Mouse (Mus musculus) liver, adult 2 months (tissue): ENCODE results near the gene Ppp2r3d. TPM values are rescaled to one million over a fixed set of nuclear protein-coding genes. Genes with fewer than 3 reads are reported as not detected.
A peak's percentile ranks its signal among the peaks of the same experiment; 100 is the strongest.
"Not testable (repeated sequence)": the region's sequence is repeated elsewhere in the genome, so short reads cannot be mapped to it uniquely, and the experiment has no call there.

Source experiments
- DNase-seq: peaks from one replicate; pipeline ENCODE4 v3.0.0-alpha.2; 2011; ENCODE audit warnings: low read depth, low spot score; ENCODE audit errors: extremely low read depth
- H3K27ac ChIP-seq: fragments of 200-500 bp; replicated peaks from 2 replicates; pipeline ENCODE4 v1.5.1; 2012; ENCODE audit warnings: low read depth, mild to moderate bottlenecking, control low read depth, inconsistent platforms, low read length; ENCODE audit not compliant: insufficient read depth
- H3K27me3 ChIP-seq: fragments of 200-500 bp; 2 replicates; pipeline ENCODE4 v1.6.1; 2012; ENCODE audit warnings: mild to moderate bottlenecking, moderate library complexity, low read length, inconsistent platforms; ENCODE audit not compliant: control insufficient read depth, insufficient read depth
- H3K36me3 ChIP-seq: fragments of 200-500 bp; 2 replicates; pipeline ENCODE4 v1.6.1; 2012; ENCODE audit warnings: low read length, inconsistent platforms; ENCODE audit not compliant: control insufficient read depth, insufficient read depth
- H3K4me1 ChIP-seq: fragments of 200-500 bp; 2 replicates; pipeline ENCODE4 v1.6.1; 2011; ENCODE audit warnings: low read length; ENCODE audit not compliant: control insufficient read depth, insufficient read depth
- H3K4me3 ChIP-seq: fragments of 200-500 bp; 2 replicates; pipeline ENCODE4 v1.5.1; 2011; ENCODE audit warnings: low read depth, mild to moderate bottlenecking, control low read depth, low read length, moderate library complexity; ENCODE audit not compliant: insufficient read depth
- H3K79me2 ChIP-seq: fragments of 200-500 bp; 2 replicates; pipeline ENCODE4 v1.6.1; 2012; ENCODE audit warnings: inconsistent platforms, mild to moderate bottlenecking, low read length, moderate library complexity; ENCODE audit not compliant: control insufficient read depth, insufficient read depth
- H3K9ac ChIP-seq: fragments of 200-500 bp; 2 replicates; pipeline ENCODE4 v1.6.1; 2012; ENCODE audit warnings: low read depth, mild to moderate bottlenecking, control low read depth, inconsistent platforms, low read length
- CTCF ChIP-seq: fragments of 200-500 bp; IDR thresholded peaks from 2 replicates; pipeline ENCODE4 v1.5.1; 2011; ENCODE audit warnings: low read depth, low read length, control low read depth
- POLR2A ChIP-seq: fragments of 200-500 bp; IDR thresholded peaks from 2 replicates; pipeline ENCODE4 v1.6.1; 2011; ENCODE audit warnings: low read length, control low read depth; ENCODE audit not compliant: insufficient read depth; ENCODE audit errors: extremely low read depth
- WGBS: fragments of 180-500 bp; shearing (Covaris S2); methylation state at CpG from one replicate; pipeline ENCODE4 v1.1.7; 2018; 5-methylcytosine and 5-hydroxymethylcytosine counted together
- polyA plus RNA-seq: library from polyadenylated mRNA; depleted of rRNA; stranded (reverse); fragments of >200 nt; gene quantifications from 2 replicates; pipeline ENCODE4 v1.2.3, GENCODE M21; 2012; rRNA removed
- total RNA-seq: library from RNA; depleted of rRNA; stranded (reverse); fragments of >200 nt; gene quantifications from 2 replicates; pipeline ENCODE4 v1.2.3, GENCODE M21; 2014; rRNA removed

The Ppp2r3d gene
- 13.7 and 19.2 TPM in 2 replicates for total RNA-seq
- 80.2 and 89.4 TPM in 2 replicates for polyA plus RNA-seq

DNA sequence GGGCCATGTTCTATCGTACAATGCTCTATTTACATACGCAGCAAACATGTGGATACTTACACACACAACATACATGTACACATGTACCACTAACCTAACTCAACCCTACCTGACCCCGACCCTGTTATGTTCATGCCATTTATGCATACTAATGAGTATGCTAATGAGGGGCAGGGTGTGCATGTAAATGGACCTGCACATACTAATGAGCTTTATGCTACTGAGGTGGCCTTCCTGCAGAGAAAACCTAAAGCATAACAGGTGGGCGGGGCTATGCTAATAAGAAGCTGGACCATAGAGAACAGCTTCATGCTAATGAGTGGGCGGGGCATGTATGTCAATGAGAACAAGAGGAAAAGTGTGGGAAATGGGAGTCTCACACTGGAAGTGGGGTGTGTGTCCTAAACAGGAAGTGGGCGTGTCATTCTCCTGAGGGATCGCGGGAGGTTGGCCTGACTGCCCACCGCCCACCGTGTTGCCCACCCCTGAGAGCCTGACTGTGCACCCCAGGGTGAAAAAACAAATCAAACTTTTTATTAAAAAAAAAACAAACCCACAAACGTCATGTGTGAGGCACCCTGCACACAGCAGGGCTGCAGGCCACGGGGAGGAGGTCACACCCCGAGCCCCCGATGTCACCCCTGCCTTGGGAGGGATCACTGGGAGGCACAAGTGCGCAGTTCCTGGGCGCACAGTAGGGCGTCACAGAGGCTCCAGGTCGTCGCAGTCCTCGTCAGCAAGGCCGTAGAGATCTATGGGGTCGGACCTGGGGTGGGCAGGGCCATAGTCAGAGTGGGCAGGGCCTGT is at the start of gene Ppp2r3d:
TSS of gene Ppp2r3d (minus strand) at position 803 of the 807 bp plus-strand sequence.
- H3K4me1 ChIP-seq = no peaks in the 10 kb centered on the region
- H3K9ac ChIP-seq = no peak within 1 kb of the TSS
- TF ChIP-seq POLR2A = no peak
- TF ChIP-seq CTCF = no peak
- no peak within 1 kb of the TSS for H3K4me3 ChIP-seq
- H3K79me2 ChIP-seq = no peaks in the 10 kb centered on the region
- H3K36me3 ChIP-seq = peaks cover 7% of the 10 kb centered on the region
- H3K27me3 ChIP-seq = no peaks in the 10 kb centered on the region
- 97% methylated on average over 22 of the region's 22 CpGs for WGBS
- no peak within 1 kb of the TSS for H3K27ac ChIP-seq
- no peak for DNase-seq

GRCm38 (mm10) chr9:124493693-124494092 is 17.0 kb upstream of the Ppp2r3d start, which contains the start of gene Gm21836:
Gm21836 (minus strand) TSS chr9:124493793.
- H3K36me3 ChIP-seq, H3K27ac ChIP-seq, H3K9ac ChIP-seq, H3K4me1 ChIP-seq, DNase-seq, H3K4me3 ChIP-seq, H3K79me2 ChIP-seq, H3K27me3 ChIP-seq: not testable (repeated sequence)
- WGBS = 93% methylated on average over 2 of the region's 2 CpGs

- not testable (repeated sequence) for H3K4me1 ChIP-seq, H3K27me3 ChIP-seq, H3K9ac ChIP-seq, H3K36me3 ChIP-seq, H3K79me2 ChIP-seq, DNase-seq, H3K27ac ChIP-seq, H3K4me3 ChIP-seq
- WGBS = 33% methylated on average over 11 of the region's 15 CpGs
Measured at GRCm38 (mm10) chr9:124480361-124480980, 3.8 kb upstream of the Ppp2r3d start.

- H3K79me2 ChIP-seq = no peaks in the 10 kb centered on the region
- H3K4me3 ChIP-seq = no peak overlapping the region
- no peak for DNase-seq
- 63% methylated on average over 3 of the region's 3 CpGs for WGBS
- no peak overlapping the region for H3K9ac ChIP-seq
- H3K27ac ChIP-seq = no peak overlapping the region
- peaks cover 7% of the 10 kb centered on the region for H3K36me3 ChIP-seq
- TF ChIP-seq CTCF (no peak), POLR2A (no peak)
- H3K27me3 ChIP-seq = no peaks in the 10 kb centered on the region
- H3K4me1 ChIP-seq = no peaks in the 10 kb centered on the region
Measured at GRCm38 (mm10) chr9:124478081-124478480, 1.4 kb upstream of the Ppp2r3d start.

DNA sequence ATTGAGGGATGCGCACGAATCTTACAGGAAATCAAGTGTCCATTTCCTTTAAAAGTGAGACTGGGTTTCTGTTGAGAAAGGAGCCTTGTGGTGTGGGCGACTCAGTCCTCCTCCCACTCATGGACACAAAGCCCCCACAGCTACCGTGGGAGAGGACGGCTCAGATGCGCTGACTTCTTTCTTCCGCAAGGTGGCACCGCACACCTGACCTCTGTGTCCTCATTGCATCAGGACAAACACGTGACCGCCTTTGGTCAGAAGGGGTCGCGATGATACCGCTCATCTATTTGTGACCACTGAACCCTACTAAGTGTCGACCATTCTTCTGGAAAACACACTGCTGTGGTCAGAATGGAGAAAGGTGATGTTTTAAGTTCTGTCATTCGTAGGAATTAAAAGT is 1.0 kb downstream of the Ppp2r3d start:
- Histone ChIP-seq H3K27ac (no peak overlapping the region), H3K4me3 (no peak overlapping the region), H3K27me3 (no peaks in the 10 kb centered on the region), H3K9ac (no peak overlapping the region), H3K79me2 (no peaks in the 10 kb centered on the region), H3K36me3 (peaks cover 7% of the 10 kb centered on the region), H3K4me1 (no peaks in the 10 kb centered on the region)
- TF ChIP-seq CTCF (no peak), POLR2A (no peak)
- WGBS = 88% methylated on average over 15 of the region's 15 CpGs
- no peak for DNase-seq

- Histone ChIP-seq H3K9ac (no peak overlapping the region), H3K79me2 (no peaks in the 10 kb centered on the region), H3K4me3 (no peak overlapping the region), H3K27ac (no peak overlapping the region), H3K36me3 (no peaks in the 10 kb centered on the region), H3K4me1 (no peaks in the 10 kb centered on the region), H3K27me3 (no peaks in the 10 kb centered on the region)
- DNase-seq = peak; percentile 77
- TF ChIP-seq POLR2A (no peak), CTCF (peak; percentile 58)
- WGBS = 8% methylated on average over 1 of the region's 1 CpGs
Measured at GRCm38 (mm10) chr9:124456572-124456971, 20.1 kb downstream of the Ppp2r3d start.
